Mouse (Mus musculus): ENCODE data around the gene Gtf2f1.
A peak's percentile ranks its signal among the peaks of the same experiment; 100 is the strongest.

The Gtf2f1 gene

GRCm38 (mm10) chr17:57007137-57007905, 3.8 kb downstream of the Gtf2f1 start:
- DNase-seq (ENCODE audit: extremely low spot score, low spot score) = no peak

DNA sequence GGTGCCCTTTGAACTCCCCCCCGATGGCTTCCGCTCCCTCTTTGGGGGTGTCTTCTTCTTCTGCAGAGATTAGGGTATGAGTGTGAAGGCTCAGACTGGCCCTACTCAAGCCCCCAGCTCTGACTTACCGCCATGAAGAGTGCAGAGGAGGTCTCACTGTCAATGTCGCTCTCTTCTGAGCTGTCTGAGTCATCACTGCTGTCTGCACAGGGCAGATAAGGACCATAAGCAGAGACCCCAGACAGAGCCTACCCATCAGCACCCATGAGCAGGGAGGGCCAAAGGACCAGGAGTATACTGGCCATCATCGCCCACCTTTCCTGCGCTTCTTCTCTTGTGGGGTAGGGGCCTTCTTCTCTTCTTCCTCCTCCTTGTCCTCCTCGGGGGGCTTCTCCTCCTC, 7.1 kb downstream of the Gtf2f1 start:
- no peak for DNase-seq (ENCODE audit: extremely low spot score, low spot score)

GRCm38 (mm10) chr17:57001228-57001627, 9.9 kb downstream of the Gtf2f1 start:
- DNase-seq (ENCODE audit: extremely low spot score, low spot score) = no peak

GRCm38 (mm10) chr17:56999968-57000609, 11.0 kb downstream of the Gtf2f1 start, which contains the start of gene Pspn:
Gene Pspn (minus strand): TSS chr17:57000018.
- DNase-seq (ENCODE audit: extremely low spot score, low spot score) = no peak

GRCm38 (mm10) chr17:56999414-56999813, 11.7 kb downstream of the Gtf2f1 start:
- DNase-seq (ENCODE audit: extremely low spot score, low spot score) = no peak

- DNase-seq (ENCODE audit: extremely low spot score, low spot score) = peak; percentile 93
Observed at GRCm38 (mm10) chr17:56997029-56997667, 13.9 kb downstream of the Gtf2f1 start, which contains the start of gene Alkbh7. Gene Alkbh7 (plus strand): TSS chr17:56997339.

- no peak for DNase-seq (ENCODE audit: extremely low spot score, low spot score)
Observed at GRCm38 (mm10) chr17:56996506-56996905, 14.6 kb downstream of the Gtf2f1 start.

GRCm38 (mm10) chr17:56995046-56995445, 16.0 kb downstream of the Gtf2f1 start:
- no peak for DNase-seq (ENCODE audit: extremely low spot score, low spot score)

DNA sequence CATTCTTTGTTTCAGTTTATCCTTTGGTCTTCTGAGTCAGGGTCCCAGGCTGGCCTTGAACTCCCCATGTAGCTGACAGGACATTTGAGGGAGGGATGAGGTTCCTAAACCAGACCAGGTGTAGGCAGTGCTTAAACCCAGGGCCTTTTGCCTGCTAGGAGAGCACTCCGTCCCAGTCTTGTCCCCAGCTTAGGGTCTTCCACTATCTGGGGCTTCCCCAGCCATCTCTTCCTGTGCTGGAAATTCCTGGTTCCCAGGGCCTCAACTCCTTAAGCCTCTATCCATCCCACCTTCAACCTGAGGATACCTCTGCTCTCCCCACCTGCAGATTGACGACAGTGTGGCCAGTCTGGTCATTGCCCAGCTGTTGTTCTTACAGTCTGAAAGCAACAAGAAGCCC, 20.1 kb downstream of the Gtf2f1 start:
- no peak for DNase-seq (ENCODE audit: extremely low spot score, low spot score)

DNA sequence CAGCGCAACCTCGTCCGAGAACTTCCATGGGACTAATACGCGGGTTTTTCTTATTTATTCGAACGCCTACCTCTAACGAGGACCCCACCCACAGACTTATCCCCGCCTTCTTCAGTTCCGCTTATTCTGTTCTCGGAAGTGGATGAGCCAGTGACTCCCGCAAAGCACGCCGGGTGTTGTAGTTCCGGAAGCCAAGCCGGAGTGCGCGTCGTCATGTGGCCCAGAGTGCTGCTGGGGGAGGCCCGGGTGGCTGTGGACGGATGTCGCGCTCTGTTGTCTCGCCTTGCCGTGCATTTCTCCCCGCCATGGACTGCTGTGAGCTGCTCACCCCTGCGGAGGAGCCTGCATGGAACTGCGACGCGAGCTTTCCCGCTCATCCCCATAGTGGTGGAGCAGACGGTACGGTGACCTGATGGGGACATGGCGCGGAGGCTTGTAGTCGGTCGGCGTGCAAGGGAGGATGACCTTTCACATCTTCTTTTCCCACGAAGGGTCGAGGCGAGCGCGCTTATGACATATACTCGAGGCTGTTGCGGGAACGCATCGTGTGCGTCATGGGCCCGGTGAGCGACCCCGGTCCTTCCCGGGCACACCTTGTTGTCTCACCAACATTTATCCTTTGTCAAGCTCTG, 20.9 kb downstream of the Gtf2f1 start, which contains the start of gene Clpp:
Gene Clpp, plus strand, starts transcription at position 191 of the 632 bp plus-strand sequence.
- DNase-seq (ENCODE audit: extremely low spot score, low spot score) = peak; percentile 93

GRCm38 (mm10) chr17:56989467-56990114, 21.5 kb downstream of the Gtf2f1 start:
- DNase-seq (ENCODE audit: extremely low spot score, low spot score) = no peak

- DNase-seq (ENCODE audit: extremely low spot score, low spot score) = no peak
Observed at GRCm38 (mm10) chr17:56988921-56989430, 22.1 kb downstream of the Gtf2f1 start.

GRCm38 (mm10) chr17:56988441-56988840, 22.6 kb downstream of the Gtf2f1 start:
- DNase-seq (ENCODE audit: extremely low spot score, low spot score) = no peak

- DNase-seq (ENCODE audit: extremely low spot score, low spot score) = no peak
Observed at GRCm38 (mm10) chr17:56986105-56986805, 24.8 kb downstream of the Gtf2f1 start.

DNA sequence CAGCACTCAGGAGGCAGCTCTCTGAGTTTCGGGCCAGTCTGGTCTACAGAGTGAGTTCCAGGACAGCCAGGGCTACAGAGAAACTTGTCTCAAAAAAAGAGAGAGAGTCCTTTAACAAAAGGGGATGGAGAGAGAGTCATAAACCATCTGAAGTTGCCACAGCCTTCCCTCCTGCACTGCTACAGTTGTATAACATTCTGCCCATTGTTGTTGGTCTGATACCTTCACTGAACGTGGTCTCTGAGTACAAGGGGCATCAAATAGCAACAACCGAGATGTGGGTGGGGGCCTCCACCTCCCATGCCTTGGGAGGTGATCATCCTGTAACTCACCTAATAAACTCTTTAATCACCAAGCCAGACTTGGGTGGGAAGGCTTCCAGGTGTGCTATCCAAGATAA, 25.4 kb downstream of the Gtf2f1 start:
- DNase-seq (ENCODE audit: extremely low spot score, low spot score) = no peak

- DNase-seq (ENCODE audit: extremely low spot score, low spot score) = no peak
Observed at GRCm38 (mm10) chr17:56984886-56985285, 26.2 kb downstream of the Gtf2f1 start.

GRCm38 (mm10) chr17:56982013-56982412, 29.1 kb downstream of the Gtf2f1 start, which contains the start of gene Acer1:
Gene Acer1 (minus strand): TSS chr17:56982126.
- no peak for DNase-seq (ENCODE audit: extremely low spot score, low spot score)

GRCm38 (mm10) chr17:56981049-56981448, 30.0 kb downstream of the Gtf2f1 start:
- no peak for DNase-seq (ENCODE audit: extremely low spot score, low spot score)

DNA sequence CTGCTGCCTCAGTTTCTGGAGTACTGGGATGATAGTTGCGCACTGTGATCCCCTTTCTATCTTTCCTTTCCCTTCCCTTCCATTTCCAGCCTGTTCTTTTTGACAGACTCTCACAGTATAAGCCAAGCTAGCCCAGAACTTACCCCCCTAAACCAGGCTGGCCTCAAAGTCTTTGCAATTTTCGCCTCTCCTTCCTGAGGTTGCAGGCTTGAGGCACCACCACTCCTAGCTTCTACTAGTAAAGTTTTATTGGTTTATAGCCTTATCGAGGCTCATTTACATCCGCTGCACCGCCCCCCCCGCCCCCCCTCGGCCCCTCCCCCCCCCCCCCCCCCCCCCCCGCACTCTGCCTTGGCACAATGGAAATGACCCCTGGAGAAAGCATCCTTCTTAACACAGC, 31.6 kb downstream of the Gtf2f1 start:
- no peak for DNase-seq (ENCODE audit: extremely low spot score, low spot score)

All from neural tube, embryonic 10.5 days (tissue).